Mouse (Mus musculus) kidney, postnatal 25 days (tissue): ENCODE data around the gene Wdr19.
"Not testable (repeated sequence)": the region's sequence is repeated elsewhere in the genome, so short reads cannot be mapped to it uniquely, and the experiment has no call there.

Experiments
- DNase-seq, 2 experiments: peaks; one replicate each; pipeline ENCODE4 v3.0.0; 2021; ENCODE audit warnings: mixed read lengths in 2 of 2

Wdr19 gene

DNA sequence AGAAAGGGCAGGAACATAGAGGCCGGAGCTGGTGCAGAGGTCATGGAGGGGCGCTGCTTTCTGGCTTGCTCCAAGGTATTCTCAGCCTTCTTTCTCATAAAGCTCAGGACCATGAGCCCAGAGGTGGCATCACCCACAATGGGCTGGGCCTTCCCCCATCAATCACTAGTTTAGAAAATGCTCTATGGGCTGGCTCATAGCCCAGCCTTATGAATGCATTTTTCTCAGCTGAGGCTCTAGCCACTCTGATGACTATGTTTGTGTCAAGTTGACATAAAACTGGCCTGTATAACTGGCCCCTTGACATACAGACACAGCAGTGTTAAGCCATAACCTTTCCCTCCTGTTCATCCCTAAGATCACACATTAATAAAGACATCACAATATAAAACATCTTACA is 5.2 kb downstream of the Wdr19 start:
- no peak for DNase-seq

DNA sequence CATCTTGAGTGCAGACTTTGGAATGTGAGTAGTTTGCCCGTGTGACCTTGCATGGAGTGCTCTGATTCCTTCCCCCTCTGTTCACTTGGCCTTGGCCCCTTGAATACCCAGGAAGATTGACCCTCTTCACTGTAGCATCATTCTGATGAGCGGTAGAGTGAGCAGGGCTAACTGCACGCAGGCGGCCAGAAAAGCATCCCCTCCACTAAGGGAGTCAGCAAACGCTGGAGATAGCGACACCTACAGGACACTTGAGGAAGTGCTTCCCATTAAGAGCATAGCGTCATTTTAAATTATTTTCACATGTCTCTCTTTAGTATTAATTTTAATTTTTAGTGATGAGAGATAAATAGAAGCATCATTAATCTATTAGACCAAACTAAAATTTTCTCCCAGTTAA is 13.8 kb downstream of the Wdr19 start:
- peak; percentile 48 to 70 for DNase-seq

DNA sequence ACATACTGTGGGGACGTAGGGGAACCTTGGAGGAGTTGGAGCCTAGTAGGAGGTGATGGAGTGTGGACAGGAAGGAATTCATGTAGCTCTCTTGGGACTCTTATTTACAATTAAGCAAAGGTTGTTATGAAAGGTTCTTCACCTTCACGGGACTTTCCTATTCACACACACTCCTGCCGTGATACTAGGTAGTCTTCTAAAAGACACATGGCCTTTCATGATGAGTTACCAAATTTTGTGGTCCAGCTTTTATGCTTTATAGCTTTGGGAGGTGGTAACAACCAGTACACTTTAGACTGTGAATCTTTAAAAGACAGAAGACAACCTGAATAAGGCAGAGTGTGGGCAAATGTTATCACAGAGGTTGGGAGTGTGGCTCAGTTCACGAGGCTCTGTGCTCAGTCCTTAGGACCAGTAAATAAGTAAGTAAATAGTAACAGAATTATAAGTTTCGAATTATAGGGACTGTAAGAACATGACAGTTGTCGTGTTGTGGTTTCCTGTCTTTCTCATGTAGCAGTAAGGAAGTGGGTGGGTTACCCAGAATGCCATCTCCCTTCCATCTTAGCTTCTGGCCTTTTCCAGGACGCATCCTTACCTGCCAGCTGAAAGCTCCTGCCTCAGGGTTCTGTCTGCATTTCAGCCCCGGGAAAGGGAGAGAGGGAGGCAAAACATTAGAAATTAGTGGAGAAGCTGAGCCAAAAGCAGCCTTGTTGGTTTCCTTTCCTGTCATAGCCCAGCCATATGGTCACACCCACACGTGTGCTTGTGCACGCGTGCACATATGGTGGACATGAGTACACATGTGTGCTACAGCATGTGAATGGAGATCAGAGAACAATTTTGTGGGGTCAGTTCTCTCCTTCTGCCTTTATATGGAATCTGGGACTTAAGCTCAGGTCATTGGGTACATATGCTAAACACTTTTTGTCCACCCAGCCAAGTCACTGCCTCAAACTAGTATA is 18.1 kb downstream of the Wdr19 start:
- DNase-seq, result no peak

DNA sequence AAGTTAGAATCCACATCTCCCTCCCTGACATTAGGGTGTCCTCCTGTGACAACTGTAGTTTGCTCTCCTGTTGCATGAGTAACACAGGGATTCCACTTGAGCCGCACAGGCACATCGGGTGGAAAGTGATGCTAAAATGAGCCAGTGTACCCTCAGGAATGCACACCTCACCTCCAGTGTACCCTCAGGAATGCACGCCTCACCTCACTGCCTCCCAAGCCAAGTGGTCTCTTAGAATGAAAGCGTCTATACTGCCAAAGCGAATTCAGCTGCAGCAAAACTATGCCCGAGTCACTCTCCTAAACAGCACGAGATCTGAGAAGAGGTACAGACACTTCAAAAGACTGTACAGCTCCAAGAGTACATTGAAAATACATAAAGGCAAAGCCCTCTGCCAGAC is 21.5 kb downstream of the Wdr19 start:
- DNase-seq, result no peak

DNA sequence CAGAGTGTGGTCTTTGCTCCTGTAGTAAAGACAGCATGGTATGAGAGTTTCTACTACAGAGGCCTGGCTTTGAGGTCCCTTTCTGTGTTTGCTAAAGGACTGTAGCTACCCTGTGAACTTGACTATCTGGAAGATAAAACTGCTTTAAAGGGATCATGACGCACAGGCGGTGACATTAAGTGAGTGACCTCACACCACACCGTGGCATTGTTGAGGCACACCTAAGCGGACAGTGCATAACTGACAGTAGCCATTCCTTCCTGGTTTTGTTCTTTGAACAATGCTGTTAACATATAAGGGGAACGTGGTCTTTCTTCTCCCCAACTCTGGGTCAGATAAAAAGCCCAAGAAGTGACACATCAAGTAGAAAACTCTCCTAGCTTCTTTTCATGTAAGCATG is 24.6 kb downstream of the Wdr19 start:
- no peak for DNase-seq

DNA sequence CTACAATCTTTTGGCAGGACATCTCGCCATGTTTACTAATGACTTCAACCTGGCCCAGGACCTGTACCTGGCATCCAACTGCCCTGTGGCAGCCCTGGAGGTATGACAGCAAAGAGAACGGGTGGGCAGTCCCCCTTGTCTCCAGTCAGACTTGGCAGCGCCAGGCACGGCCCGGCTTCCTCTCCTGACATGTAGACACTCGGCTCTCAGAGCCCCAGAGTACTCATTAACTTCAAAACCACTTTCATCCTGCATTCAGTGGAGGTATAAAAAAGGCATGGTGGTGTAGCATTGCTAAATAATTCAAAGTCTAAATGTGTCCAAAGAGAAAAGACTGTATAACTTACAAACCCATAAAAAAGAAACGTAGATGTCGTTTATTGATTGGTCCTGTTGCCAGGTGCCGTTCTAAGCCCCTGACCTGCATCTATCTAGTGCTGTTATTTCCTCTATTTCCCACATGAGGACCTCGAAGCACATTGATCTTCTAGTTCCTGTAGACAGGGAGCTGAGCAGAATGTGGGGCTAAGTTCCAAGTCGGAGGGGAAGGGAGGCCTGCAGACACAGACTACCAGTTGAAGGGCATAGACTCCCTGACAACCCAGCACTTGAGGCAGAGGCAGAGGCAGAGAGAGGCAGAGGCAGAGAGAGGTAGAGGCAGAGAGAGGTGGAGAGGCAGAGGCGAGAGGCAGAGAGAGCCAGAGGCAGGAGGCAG is 31.9 kb downstream of the Wdr19 start:
- no peak for DNase-seq

DNA sequence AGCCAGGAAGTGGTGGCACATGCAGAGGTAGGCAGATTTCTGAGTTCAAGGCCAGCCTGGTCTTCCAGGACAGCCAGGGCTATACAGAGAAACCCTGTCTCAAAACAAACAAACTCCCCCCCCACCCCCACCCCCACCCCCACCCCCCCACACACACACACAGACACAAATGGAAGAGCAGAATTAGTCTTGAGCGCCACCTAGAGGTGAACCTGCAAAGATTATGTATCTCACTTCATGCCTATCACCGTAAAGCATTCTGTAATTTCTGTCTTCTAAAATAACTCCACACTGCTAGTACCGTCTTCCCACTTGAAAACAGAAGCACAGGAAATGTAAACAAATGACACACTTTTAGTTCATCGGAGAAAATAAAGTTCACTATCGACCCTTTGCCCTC is 43.2 kb downstream of the Wdr19 start:
- DNase-seq, result peak in 1 of 2 experiments; percentile 33

DNA sequence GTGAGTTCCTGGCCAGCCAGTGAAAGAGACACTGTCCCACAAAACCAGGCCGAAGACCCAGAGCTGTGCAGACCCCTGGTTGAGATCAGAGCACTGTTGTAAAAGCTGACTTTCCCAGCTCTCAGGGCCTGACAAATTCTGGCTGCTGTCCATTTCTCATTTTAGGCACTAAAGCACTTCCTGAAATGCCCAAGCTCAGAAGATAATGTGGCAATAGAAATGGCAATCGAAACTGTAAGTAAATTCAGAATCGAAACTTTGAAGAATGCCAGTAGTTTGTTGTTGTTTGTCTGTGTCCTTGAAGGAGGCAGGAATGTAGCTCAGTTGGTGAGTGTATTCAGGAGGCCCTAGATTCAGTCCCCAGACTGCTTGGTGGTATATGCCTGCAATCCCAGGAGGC is 47.8 kb downstream of the Wdr19 start:
- DNase-seq, result no peak

DNA sequence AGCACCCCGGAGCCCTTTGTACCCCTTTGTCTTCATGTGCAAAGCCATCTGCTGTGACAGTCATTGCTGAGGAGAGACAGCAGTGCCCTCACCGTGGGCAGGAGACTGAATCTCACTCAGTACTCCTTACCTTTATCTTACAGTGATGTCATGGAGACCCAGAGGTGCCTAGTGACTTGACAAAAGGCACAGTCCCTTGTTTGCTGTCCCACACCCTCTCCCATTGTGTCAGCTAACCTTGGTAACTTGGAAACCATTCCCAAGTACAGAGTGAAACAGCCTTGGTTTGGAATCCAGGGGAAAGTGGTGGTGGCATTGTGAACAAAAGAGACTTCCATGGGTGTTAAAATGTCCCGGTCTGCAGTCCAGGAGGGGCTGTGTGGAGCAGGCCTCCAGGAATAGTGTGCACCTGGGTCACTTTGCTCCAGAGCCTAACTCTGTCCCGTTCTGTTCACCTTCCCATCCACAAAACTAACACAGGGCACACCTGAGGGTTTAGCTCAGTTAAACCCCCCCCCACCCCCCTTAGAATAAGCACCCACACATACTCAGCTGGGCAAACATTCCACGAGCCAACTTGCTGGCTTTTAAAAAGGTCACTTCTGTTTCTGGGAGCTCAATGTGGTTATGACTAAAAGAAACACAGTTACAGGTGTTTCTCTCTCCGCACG is 50.8 kb downstream of the Wdr19 start:
- DNase-seq, result no peak

DNA sequence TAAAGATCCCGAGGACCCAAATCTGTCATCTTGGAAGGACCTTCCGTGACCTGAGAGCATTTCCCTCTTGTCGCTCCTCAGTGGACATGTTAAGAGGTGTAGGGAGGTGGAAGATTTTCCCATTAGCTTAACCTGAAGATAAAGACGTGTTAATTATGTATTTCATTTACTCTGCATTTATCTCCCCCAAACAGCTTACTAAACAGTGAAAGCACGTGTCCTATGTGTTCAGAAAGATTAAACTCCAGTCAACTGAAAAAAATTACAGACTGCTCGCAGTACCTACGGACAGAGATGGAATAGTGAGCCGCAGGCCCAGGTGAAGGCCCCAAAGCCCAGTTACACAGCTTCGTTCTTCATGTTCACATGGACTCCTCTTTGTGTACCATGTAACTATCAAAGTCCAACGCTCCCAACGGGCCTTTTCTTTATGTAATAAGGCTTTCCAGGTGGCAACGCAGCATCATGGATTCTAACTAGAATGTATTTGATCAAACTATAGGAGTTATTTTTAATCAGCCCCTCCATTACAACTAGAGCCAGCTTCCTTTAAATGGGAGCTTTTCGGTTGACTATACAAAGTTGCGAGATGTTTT is 58.5 kb downstream of the Wdr19 start:
- DNase-seq, result no peak

DNA sequence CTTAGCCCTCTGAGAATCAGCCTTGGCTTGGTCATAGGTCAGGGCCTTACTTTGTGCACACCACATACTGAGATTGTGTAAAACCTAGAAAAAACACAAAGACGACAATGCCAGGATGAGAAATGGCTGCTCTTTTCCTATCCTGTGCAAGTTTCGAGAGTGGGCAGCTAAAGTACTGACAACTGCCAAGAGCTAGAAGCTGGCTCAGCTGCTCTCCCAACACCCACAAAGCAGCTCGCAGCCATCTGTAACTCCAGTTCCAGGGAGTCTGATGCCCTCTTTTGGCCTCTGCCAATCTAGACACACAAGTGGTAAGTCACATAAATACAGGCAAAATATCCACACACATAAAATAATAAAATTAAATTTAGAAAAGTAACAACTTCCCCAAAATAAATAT is 74.5 kb downstream of the Wdr19 start:
- DNase-seq, result no peak

DNA sequence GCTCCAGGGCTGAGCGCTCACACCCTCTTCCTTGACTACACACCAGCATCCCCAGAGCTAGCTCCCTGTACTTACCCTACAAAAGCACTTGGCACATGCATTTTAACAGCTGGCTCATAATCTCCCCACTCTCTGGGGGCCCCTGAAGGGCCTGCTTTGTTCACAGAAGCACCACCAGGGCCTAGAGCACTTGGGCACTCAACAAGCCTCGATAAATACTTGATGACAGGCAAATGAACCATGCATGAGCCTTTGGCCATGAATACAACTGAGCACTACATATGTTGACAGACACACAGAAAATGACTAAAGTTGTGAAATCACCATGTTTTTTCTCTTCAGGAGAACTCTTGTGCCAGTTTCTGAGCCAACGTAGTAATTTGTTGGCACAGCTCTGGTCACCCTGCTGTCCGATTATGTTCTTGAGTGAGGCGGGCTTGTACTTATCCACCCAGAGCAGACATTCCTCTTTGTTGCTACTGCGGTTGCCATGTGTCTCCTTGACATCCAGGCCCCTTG is 79.7 kb downstream of the Wdr19 start:
- DNase-seq, result no peak

DNA sequence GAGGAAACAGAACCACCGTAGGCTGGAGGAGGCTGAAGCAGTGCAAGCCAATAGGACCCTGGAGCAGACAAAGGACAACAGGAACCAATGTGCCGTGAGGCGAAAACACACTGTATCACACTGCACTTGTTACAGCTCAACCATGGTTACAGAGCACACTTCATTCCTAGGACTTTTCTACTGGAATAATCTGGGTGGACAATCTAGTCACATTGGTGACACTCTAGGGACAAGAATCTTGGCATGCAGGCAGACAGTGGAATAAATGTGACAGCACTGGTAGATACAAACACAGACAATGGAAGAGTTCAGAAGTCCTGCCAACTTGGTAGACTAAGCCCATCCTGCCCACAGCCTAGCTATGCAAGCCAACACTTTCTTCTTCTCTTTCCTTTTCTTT is 81.7 kb downstream of the Wdr19 start:
- DNase-seq, result no peak

DNA sequence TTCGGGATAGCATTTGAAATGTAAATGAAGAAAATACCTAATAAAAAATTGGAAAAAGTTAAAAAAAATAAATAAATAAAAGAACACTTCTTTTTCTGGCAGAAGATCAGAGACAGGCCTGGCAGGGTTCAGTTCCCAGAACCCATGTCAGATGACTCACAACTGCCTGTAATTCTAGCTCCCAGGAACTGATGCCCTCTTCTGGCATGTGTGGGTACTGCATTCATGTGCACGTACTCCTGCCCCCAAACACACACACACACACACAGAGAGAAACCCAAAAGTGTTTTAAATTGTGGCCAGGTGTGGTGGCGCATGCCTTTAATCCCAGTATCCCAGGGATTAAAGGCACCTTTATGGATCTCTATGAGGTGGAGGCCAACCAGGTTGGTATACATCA is 84.7 kb downstream of the Wdr19 start:
- DNase-seq, result peak in 1 of 2 experiments; percentile 28

DNA sequence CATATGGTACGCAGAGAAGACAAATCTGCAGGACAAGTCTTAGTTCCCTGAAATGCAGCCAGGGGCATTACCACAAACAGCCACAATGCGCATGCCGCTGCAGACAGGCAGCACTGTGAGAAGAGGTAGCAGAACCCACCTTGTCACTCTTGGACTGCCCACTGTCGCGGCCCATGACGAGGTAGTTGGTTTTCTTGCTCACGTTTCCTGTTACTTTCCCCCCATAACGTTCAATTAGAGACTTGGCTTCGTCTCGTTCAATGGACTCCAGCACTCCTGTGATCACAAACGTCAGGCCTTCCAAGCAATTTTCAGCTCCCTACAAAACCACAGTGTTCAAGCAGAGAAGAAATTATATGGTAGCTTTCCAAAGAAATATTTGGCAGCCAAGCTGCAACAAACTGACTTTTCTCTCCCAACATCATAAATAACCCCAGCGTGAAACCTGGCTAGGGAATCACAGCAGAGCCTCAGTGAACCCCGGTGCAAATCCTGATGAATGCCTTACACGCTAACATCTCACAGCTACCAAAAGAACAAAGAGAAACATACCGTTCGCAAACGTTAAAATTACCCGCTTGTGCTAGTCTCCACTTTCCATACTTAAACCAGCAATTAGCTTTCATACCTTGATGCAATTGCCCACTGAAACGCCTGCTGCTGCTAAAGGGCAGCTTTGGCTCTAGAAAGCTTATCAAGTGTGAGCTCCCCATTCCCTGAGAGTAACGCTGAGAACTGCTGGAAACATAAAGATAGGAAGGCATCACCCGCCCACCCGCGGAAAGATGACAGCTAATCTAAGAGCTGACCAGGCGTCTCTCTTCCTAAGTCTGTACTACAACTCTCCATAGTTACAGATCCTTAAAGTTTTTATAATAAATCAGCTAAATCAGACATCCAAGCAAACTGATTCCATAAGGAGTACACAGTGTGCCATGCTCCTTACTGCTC is 88.5 kb downstream of the Wdr19 start:
- DNase-seq, result no peak

DNA sequence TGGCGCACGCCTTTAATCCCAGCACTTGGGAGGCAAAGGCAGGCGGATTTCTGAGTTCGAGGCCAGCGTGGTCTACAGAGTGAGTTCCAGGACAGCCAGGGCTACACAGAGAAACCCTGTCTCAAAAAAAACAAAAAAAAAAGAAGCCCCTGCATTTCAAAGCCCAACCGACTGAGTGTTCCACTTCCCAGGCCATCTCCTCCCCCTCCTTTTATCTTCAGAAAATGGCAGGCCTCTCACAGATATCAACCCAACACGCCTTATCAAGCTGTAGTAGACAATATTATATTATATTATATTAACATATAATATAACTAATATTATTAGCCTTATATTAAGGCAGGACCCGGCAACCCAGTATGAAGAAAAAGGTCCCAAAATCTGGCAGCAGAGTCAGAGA is 89.5 kb downstream of the Wdr19 start:
- not testable (repeated sequence) for DNase-seq

DNA sequence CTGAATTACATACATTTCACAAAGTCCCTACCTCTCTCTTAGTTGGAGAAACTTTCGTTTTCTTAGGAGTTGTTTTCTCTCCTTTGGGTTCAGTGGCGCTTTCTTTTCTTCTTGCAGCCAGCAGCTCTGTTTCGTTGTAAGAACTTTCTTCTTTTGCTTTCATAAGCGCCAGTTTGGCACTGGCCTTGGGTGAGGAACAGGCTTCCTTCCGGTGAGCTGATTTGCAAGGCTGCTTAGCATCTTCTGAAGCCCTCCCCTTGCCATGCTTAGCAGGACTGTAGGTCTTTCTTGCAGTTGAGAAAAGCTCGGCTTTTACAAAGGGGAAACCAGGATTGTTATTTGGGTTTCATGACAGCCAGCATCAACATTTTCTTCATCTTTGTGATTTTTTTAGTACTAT is 94.1 kb downstream of the Wdr19 start:
- no peak for DNase-seq

DNA sequence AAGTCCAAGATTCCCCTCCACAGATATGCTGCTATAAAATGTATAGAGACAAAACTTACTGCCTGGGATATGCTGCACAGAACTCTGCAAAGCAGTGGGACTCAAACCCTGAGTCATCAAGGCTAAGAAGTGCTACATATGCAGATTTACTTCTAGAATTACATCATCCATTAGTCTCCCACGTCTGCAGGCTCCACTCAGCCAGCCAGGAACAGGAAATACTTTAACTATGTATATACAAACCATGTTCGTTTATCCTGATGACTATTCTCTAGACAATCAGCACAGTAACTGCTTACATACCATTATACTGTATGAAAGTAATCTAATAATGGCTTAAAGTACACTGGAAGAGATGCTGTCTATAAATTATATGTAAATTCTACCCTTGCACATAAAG is 94.8 kb downstream of the Wdr19 start:
- no peak for DNase-seq

DNA sequence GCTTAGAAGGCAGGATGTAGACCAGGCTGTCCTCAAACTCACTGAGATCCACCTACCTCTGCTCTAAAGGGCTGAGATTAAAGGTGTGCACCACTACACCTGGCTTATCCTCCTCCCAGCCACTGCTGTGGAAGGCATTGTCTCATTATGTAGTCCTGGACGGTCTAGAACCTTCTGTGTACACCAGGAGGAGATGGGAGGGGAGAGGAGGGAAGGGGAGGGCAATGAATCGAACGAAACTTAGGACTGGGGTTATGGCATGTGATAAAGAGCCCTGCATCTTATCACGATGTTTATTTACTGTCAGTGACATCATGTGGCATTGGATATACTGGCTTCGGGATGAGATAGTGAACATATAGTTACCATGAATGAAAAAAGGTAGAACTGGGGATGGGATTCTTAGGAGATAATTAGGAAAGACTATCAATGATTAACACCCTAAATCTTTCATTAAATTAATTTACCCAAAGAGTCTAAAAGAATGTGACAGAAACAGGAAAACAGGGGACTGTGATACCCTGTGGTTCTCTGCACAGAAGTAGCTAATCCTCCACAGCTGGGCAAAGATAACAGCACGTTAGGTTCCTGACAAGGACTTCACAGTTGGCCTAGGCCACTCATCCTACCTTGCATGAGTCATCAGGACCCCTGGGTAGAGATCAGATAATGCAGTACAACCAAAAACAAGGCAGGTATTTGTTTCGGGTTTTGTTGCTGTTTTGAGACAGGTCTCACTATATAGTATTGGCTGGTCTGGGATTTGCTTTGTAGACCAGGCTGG is 98.9 kb downstream of the Wdr19 start:
- no peak for DNase-seq

DNA sequence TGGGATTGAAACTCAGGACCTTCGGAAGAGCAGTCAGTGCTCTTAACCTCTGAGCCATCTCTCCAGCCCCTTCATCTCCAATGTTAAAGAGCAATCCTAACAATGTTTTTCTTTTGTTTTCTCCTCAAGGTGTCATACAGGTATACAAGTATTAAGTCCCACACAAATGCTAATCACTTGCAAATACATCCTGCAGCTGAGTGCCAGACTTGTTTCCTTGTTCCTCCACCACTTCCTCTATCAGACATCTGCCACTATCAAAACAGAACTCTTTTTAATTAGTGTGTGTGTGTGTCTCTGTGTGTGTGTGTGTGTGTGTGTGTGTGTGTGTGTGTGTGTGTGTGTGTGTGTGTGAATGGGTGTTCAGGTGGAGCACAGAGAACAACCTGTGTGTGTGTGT is 100.1 kb downstream of the Wdr19 start:
- not testable (repeated sequence) for DNase-seq

DNA sequence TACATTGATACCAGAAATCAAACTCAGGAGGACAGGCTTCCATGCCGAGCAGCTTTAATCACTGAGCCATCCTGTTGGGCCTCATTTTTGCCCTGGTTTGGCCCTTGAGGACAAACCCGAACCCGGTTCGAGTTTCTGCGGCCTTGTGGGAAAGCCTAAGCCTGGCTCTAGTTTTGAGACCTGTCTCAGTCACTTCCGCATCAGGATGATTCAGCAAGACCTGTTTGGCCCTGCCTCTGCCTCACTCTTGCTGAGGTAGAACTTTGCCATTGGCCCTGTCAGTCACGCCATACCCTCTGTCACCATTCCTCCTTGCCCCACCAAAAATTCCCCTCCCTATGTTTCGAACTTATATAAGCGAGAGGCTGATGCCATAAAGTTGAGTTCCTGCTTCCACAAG is 100.6 kb downstream of the Wdr19 start:
- no peak for DNase-seq
